Mouse (Mus musculus) cerebellum, adult 18-20 months (tissue): Measurements from ENCODE around the gene Spata18.

Experiments used
- DNase-seq, 2 experiments: peaks; one replicate each; pipeline ENCODE4 v3.0.0; 2021

Spata18 gene

GRCm38 (mm10) chr5:73667877-73668276, 16.7 kb downstream of the Spata18 start:
- DNase-seq: no peak

- no peak for DNase-seq
Observed at GRCm38 (mm10) chr5:73669386-73669785, 18.2 kb downstream of the Spata18 start.

DNA sequence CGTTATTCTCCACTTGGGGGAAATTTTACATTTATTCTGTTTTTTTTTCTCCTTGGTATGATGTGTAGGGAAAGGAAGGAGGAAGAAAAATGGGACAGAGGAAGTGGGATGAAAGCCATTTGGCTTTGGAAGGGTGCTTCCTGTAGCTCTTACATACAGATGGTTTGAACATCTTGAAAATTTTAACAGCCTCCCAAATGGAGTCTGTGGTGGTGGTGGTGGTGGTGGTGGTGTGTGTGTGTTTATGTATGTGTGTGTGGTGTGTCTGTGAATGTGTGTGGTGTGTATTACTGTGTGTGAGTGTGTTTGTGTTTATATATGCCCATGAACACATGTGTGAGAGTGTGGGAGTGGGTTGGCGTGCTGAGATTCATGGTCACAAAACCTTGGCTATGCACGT, 24.4 kb downstream of the Spata18 start:
- DNase-seq: no peak

DNA sequence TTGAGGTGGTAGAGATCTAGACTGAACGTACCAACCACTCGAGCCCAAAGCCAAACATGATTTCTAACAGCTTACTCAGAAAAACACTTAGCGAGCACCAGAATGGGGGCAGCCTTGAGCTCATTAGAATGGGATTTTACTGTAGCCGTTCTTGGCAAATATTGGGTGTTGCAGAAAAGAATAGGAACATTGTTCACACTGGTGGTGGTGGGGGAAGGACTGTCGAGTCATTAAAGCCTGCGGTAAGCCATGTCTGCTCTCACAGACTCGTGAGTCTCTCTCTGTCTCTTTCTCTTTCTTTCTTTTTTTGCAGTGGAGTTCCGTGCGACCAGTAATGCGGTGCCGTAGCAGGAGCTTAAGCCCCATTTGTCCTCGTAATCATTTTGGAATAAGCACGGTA, 25.4 kb downstream of the Spata18 start:
- DNase-seq: no peak

GRCm38 (mm10) chr5:73683221-73683620, 32.0 kb downstream of the Spata18 start:
- DNase-seq: no peak

GRCm38 (mm10) chr5:73683706-73684409, 32.7 kb downstream of the Spata18 start:
- DNase-seq: no peak

GRCm38 (mm10) chr5:73686149-73686548, 35.0 kb downstream of the Spata18 start:
- DNase-seq: no peak

- no peak for DNase-seq
Observed at GRCm38 (mm10) chr5:73688576-73688975, 37.4 kb downstream of the Spata18 start.

GRCm38 (mm10) chr5:73690146-73690545, 39.0 kb downstream of the Spata18 start:
- no peak for DNase-seq

DNA sequence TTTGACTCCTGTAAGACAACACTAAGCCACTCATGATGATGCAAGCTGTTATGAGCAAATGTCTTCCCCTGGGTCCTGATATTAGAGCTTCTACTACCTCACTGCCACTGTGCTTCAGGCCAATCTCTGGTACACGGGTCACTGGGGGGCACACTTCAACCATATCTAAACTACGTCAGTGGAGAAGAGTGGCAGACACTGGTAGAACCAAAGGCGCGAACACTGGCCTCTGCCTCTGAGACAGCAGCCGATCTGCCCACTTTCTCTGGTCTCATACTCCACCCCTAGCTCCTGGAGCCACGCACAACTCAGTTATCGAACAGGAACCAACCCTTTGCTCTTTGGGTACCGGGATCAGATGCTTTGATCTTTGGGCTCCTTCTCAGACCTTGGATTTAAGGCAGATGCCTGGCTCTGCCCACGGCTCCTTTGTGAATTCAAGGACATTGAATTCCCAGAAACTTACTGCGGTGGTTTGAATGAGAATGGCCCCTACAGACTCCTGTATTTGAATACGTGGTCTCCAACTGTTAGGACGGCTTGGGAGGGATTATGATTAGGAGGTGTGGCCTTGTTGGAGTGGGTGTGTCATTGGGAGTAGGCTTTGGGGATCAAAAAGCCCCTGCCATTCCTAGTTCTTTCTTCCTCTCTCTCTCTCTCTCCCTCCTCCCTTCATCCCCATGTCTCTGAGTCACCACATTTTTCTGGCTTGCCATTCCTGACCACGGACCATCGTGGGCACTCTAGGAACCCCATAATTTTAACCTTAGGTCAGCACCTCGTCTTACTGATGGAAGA, 40.7 kb downstream of the Spata18 start:
- no peak for DNase-seq

DNA sequence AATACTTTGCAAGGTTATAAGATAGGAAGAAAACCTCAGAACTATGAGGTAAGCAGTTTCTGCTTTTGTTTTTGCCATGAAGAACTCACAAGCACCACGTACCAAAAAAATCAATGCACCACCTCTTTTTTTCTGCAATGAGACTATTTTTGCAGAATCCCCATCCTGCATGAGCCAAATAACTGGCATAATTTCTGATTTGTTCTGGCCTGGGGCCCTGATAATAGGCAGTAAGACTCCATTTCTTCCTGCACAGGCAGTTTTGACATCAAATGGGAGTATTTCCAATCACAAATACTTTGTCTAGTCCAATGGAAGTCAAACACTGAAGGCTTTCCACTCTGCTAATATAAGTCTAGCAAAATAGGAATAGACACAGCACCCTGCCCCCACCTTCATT, 42.6 kb downstream of the Spata18 start:
- no peak for DNase-seq

DNA sequence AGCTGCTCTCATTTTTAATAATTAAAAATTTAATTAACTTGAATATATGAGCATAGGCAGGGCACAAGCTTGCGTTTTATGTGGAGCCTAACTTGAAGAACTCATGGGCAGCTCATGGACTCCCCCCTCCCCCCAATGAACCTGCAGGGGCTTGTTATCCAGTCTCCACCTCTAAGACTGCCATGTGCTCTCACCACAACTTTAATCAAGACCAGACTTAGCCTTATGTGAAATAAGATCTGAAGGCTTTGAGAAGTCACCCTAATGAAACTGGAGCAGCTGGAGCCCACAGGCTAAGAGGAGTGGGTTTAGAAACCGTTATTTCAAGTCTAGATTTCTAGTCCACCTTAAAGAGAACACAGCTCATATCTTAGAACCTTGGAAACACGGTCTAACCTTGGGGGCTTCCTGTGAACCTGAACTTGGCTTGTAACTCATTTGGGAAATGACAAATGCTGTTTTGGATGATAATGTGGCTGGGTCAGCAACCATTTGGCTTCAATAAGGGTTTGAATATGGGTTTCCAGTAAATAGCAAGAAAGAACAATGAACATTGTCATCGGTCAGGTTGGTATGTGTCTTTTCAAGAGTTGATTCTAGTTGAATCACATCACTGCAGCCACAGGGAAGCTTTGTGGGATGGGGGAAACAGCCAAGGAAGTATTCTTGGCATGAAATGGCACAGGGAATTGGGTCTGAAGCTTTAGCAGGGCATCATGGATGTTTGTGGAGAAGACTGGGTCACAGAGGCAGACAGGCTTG, 43.3 kb downstream of the Spata18 start:
- DNase-seq: no peak

- no peak for DNase-seq
Observed at GRCm38 (mm10) chr5:73697700-73698099, 46.5 kb downstream of the Spata18 start.

- no peak for DNase-seq
Observed at GRCm38 (mm10) chr5:73701063-73701890, 50.1 kb downstream of the Spata18 start.

DNA sequence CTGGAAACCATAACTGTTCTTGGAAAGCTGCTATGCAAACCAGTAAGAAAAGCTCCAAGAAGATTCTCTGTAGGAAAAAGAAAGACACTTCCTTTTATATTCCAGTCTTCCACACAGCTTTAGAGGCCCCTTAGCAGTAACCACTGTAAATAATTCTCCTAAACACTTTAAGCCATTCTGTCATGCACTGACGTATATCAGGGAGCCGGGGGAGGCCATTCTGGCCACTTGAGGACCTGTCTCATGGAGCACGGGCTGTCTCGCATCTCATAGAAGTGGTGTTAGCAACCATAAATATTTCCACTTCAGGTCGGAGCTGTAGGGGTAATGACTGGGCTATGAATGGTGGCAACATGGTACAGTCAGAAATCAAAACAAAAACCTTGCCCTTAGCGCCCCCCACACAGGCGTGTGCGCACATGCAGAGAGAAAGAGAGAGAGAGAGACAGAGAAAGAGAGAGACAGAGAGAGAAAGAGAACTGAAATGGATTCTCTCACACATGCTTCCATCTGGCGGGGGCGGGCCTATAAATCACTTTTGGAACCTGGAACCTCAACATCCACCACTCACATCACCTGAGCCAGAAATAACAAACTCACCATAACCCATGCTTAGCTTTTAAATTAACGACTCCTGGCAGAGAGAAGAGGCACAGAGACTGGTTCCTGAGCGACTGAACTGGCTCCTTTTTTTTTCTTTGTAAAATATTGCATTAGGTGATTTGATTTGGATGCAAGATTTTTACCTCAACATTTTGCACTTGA, 50.9 kb downstream of the Spata18 start:
- no peak for DNase-seq

DNA sequence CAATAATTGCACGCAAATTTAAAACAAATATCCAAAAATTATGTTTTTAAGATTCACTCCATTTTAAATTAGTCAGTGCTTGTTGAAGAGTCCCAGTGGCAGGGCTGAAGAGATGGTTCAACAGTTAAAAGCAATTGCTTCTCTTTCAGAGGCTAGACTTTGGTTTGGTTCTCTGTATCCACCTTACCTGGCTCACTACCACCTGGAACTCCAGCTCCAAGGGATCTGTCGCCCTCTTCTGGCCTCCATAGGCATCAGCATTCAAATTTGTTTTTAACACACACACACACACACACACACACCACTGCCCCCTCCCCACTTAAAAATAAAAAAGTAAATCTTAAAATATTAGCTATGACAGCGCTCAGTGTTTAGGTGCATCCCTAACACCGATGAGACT, 51.9 kb downstream of the Spata18 start:
- no peak for DNase-seq

DNA sequence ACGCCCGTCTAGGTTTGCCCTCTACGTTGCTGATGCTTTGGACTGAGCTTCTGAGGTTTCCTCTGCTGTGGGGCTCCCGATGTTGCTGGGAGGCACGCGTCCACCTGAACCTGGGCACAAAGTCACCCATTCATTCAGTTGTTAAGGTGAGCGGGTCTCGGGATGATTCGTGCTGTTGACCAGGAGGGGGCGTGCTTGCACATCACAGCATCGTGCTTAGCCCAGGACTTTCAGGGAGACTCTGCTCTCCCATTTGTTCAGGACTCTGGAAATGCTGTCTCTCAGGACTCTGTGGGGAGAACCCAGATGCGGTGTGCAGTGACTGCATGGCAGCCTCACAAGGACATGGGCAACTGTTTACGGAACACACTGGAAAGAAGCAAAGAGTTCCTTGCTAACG, 53.1 kb downstream of the Spata18 start:
- no peak for DNase-seq

DNA sequence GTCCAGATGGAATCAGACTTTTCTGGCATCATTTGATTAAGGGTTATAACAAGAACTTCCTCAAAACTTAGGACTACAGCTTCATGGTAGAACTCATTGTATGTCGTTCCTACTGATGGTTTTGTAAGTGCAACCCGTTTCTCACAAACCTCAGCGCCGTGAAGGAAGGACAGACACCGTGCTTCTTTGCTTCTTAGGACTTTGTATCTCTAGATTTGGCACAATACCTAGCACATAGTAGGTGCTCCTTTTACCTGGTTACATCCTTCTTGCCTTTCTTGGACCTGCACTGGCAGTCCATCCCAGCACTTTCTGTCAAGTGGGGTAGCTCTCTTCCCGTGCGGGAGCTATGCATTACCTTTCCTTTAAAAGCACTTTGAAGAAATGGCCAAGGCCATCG, 53.6 kb downstream of the Spata18 start:
- DNase-seq: no peak

- no peak for DNase-seq
Observed at GRCm38 (mm10) chr5:73705290-73705689, 54.1 kb downstream of the Spata18 start.

- no peak for DNase-seq
Observed at GRCm38 (mm10) chr5:73712852-73713251, 61.7 kb downstream of the Spata18 start.

GRCm38 (mm10) chr5:73716941-73717340, 65.8 kb downstream of the Spata18 start:
- no peak for DNase-seq

DNA sequence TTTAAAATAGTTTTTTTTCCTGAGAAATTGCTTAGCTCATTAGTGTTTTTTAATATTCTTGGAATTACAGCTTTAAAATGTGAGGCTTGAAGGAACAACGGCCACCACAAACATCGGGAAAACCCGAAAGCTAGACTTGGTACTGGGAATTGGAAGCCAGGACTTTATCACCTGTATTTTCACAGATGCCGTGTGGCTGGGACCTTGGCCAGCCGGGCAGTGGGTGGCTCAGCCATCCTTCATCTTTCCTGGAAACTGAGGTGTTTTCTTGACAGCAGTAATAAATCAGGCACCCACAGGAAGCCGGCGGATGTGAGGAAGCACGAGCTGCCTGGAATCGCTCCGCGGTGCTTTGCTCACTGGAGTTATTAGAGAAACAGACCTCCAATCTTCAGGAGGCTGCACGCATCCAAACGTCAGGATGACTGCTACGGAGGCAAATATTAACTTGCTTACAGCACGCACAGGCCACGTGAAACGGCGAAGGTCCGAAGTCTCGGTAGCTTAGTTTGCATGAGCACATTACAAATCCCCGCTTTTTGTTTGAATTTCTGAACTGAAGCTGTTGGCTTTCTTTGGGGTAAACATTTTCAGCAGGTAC, 70.6 kb downstream of the Spata18 start:
- no peak for DNase-seq
